Mouse (Mus musculus) ES-E14 (cell line): ENCODE measurements around the gene Setmar.

Experiments used
- HCFC1 ChIP-seq: IDR thresholded peaks from 2 replicates; pipeline ENCODE4 v1.6.1; 2012; ENCODE audit warnings: low read length, inconsistent platforms, borderline replicate concordance; ENCODE audit not compliant: insufficient read depth
- ZNF384 ChIP-seq: IDR thresholded peaks from 2 replicates; pipeline ENCODE4 v1.6.1; 2012; ENCODE audit warnings: low read depth, low read length, inconsistent platforms

GRCm38 (mm10) chr6:108095445-108095844 lies 30.6 kb downstream of the Setmar start:
- TF ChIP-seq ZNF384 (no peak), HCFC1 (no peak)
